Mouse (Mus musculus): ENCODE measurements around the gene Pold4. TPM values are rescaled to one million over a fixed set of nuclear protein-coding genes. Genes with fewer than 3 reads are reported as not detected.

Gene Pold4
- total RNA-seq, 2 experiments from 2014 or later, result 21.4 to 22.7 TPM

- no peak for DNase-seq
- intact Hi-C loops (cut with DNase I; ENCODE audit: low total_unique reads), result no loop called here
Observed at GRCm38 (mm10) chr19:4202149-4202548, 29.6 kb upstream of the Pold4 start.

GRCm38 (mm10) chr19:4203148-4203547, 28.6 kb upstream of the Pold4 start:
- DNase-seq, result no peak
- intact Hi-C loops (cut with DNase I; ENCODE audit: low total_unique reads), result no loop called here

GRCm38 (mm10) chr19:4203604-4204326, 27.9 kb upstream of the Pold4 start:
- no peak for DNase-seq
- intact Hi-C loops (cut with DNase I; ENCODE audit: low total_unique reads), result no loop called here

- intact Hi-C loops (cut with DNase I; ENCODE audit: low total_unique reads), result no loop called here
- no peak for DNase-seq
Observed at GRCm38 (mm10) chr19:4204889-4205288, 26.8 kb upstream of the Pold4 start.

- peak; percentile 77 for DNase-seq
- intact Hi-C loops (cut with DNase I; ENCODE audit: low total_unique reads), result no loop called here
Observed at GRCm38 (mm10) chr19:4206971-4207370, 24.7 kb upstream of the Pold4 start.

GRCm38 (mm10) chr19:4208563-4208962, 23.1 kb upstream of the Pold4 start:
- intact Hi-C loops (cut with DNase I; ENCODE audit: low total_unique reads), result no loop called here
- no peak for DNase-seq

- intact Hi-C loops (cut with DNase I; ENCODE audit: low total_unique reads), result no loop called here
- no peak for DNase-seq
Observed at GRCm38 (mm10) chr19:4211891-4212588, 19.7 kb upstream of the Pold4 start.

- intact Hi-C loops (cut with DNase I; ENCODE audit: low total_unique reads), result no loop called here
- no peak for DNase-seq
Observed at GRCm38 (mm10) chr19:4213524-4213974, 18.1 kb upstream of the Pold4 start.

- intact Hi-C loops (cut with DNase I; ENCODE audit: low total_unique reads), result no loop called here
- peak; percentile 42 for DNase-seq
Observed at GRCm38 (mm10) chr19:4214071-4214770, 17.5 kb upstream of the Pold4 start, which contains the start of the genes Clcf1 and AC109138.7. Gene Clcf1, plus strand, starts transcription at chr19:4214238. Gene AC109138.7, plus strand, starts transcription at chr19:4214357.

- intact Hi-C loops (cut with DNase I; ENCODE audit: low total_unique reads), result no loop called here
- no peak for DNase-seq
Observed at GRCm38 (mm10) chr19:4214771-4215450, 16.8 kb upstream of the Pold4 start.

GRCm38 (mm10) chr19:4215451-4215840, 16.3 kb upstream of the Pold4 start:
- no peak for DNase-seq
- intact Hi-C loops (cut with DNase I; ENCODE audit: low total_unique reads), result no loop called here

GRCm38 (mm10) chr19:4216041-4216685, 15.5 kb upstream of the Pold4 start:
- intact Hi-C loops (cut with DNase I; ENCODE audit: low total_unique reads), result no loop called here

GRCm38 (mm10) chr19:4217140-4217539, 14.6 kb upstream of the Pold4 start:
- DNase-seq, result no peak
- intact Hi-C loops (cut with DNase I; ENCODE audit: low total_unique reads), result no loop called here

More at GRCm38 (mm10) chr19:4216041-4216685, 15.5 kb upstream of the Pold4 start:
- DNase-seq, result peak; percentile 42

- DNase-seq, result no peak
- intact Hi-C loops (cut with DNase I; ENCODE audit: low total_unique reads), result no loop called here
Observed at GRCm38 (mm10) chr19:4217855-4218254, 13.8 kb upstream of the Pold4 start.

- DNase-seq, result no peak
- intact Hi-C loops (cut with DNase I; ENCODE audit: low total_unique reads), result no loop called here
Observed at GRCm38 (mm10) chr19:4218293-4218692, 13.4 kb upstream of the Pold4 start.

- DNase-seq, result no peak
- intact Hi-C loops (cut with DNase I; ENCODE audit: low total_unique reads), result no loop called here
Observed at GRCm38 (mm10) chr19:4218784-4219183, 12.9 kb upstream of the Pold4 start.

GRCm38 (mm10) chr19:4219943-4220342, 11.8 kb upstream of the Pold4 start:
- no peak for DNase-seq
- intact Hi-C loops (cut with DNase I; ENCODE audit: low total_unique reads), result no loop called here

GRCm38 (mm10) chr19:4220416-4220815, 11.3 kb upstream of the Pold4 start:
- DNase-seq, result no peak
- intact Hi-C loops (cut with DNase I; ENCODE audit: low total_unique reads), result no loop called here

Data from gastrocnemius, postnatal 14 days (tissue).